11 mouse cellular contexts compared by ENCODE assay signal in the genomic region with DNA sequence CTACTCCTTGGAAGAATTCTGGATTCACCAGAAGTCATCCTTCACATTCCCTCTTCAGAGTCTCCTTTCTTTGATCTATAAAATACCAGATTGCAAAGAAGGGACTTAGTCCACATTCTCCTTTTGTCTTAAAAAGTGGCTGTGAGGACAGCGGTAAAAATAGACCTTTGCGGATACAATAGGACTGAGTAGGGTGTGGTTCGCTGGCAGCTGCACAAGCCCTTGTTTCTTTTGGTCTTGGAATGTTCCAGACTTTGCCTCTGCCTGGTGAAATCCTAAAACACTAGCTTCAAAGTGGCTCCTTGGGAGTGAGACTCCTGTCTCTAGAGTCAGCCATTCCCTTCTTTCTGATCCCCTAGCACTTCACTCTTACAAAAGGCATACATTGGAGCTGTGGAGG. TPM values are rescaled to one million over a fixed set of nuclear protein-coding genes. Genes with fewer than 3 reads are reported as not detected.
A peak's percentile ranks its signal among the peaks of the same experiment; 100 is the strongest.
DNase-seq lines count a peak whose midpoint lies in the region; ATAC-seq and TF ChIP-seq lines count a peak whose summit lies in the region.
"Had no signal": no experiment of that assay in that cellular context is flagged by ENCODE, and none has a peak within 500 bp of the region (broad histone marks: within the 10 kb centered on the region; RNA-seq: fewer than 3 reads in every experiment).

No protein-coding gene starts in this region.

- H3K9me3 ChIP-seq in kidney, embryonic 14.5 days (ENCODE audit: control insufficient read depth, low read length), result no peaks in the 10 kb centered on the region
- H3K9me3 ChIP-seq: embryonic facial prominence, embryonic 15.5 days had no signal

- ATAC-seq in kidney, embryonic 14.5 days (ENCODE audit: low FRiP score, low TSS enrichment), result no peak
- ATAC-seq in CD4-positive, CD25-positive, alpha-beta regulatory T cell, adult 4 months, result no peak

- TF ChIP-seq CTCF in cortical plate, adult 2 months (IDR thresholded peaks at IDR 0.05; ENCODE audit: extremely low read depth, insufficient read depth, low read length), result no peak

- H3K27ac ChIP-seq in kidney, embryonic 14.5 days (ENCODE audit: low read depth, low read length), result no peak overlapping the region
- peak overlapping the region; percentile 73; the same call in 1 of the 2 replicates for H3K27ac ChIP-seq in cortical plate, adult 2 months (ENCODE audit: insufficient read depth, low read length)
- H3K27ac ChIP-seq: embryonic facial prominence, embryonic 15.5 days had no signal

- no peak overlapping the region for H3K4me2 ChIP-seq in kidney, embryonic 14.5 days (replicated peaks; ENCODE audit: low read depth, low read length)
- H3K4me2 ChIP-seq: embryonic facial prominence, embryonic 15.5 days had no signal

- peak; percentile 34 for DNase-seq in kidney, adult 18-20 months
- peak; percentile 51 for DNase-seq in heart, postnatal 4 days
- DNase-seq in lung, postnatal 4 days, result peak; percentile 32 to 50
- no peak for DNase-seq in right cerebral cortex, postnatal 4 days
- no peak for DNase-seq in embryo, embryonic 11 days
- DNase-seq: layer of hippocampus, adult 9-11 months; midbrain, embryonic 14.5 days had no signal

- H3K4me3 ChIP-seq in kidney, embryonic 14.5 days (ENCODE audit: low read length), result no peak overlapping the region
- H3K4me3 ChIP-seq in cortical plate, adult 2 months (ENCODE audit: insufficient read depth, low read length), result no peak overlapping the region
- H3K4me3 ChIP-seq: embryonic facial prominence, embryonic 15.5 days had no signal

- H3K36me3 ChIP-seq in kidney, embryonic 14.5 days (ENCODE audit: control insufficient read depth, insufficient read depth, low read length), result no peaks in the 10 kb centered on the region
- H3K36me3 ChIP-seq: embryonic facial prominence, embryonic 15.5 days had no signal

- WGBS in kidney, embryonic 14.5 days, result 85% methylated on average over 3 of the region's 3 CpGs

- no peak for TF ChIP-seq POLR2A in cortical plate, adult 2 months (IDR thresholded peaks at IDR 0.05; ENCODE audit: extremely low read depth, insufficient read depth, low read length)

- peaks cover 6% of the 10 kb centered on the region; the same call in 1 of the 2 replicates for H3K4me1 ChIP-seq in kidney, embryonic 14.5 days (ENCODE audit: control insufficient read depth, insufficient read depth, low read length)
- H3K4me1 ChIP-seq in cortical plate, adult 2 months (ENCODE audit: control insufficient read depth, insufficient read depth, low read length), result 0 out of 2 replicates have a peak, but pooled peaks cover 1% of the 10 kb centered on the region
- H3K4me1 ChIP-seq: embryonic facial prominence, embryonic 15.5 days had no signal

- no peaks in the 10 kb centered on the region for H3K27me3 ChIP-seq in kidney, embryonic 14.5 days (ENCODE audit: control insufficient read depth, insufficient read depth, low read length)
- H3K27me3 ChIP-seq: embryonic facial prominence, embryonic 15.5 days had no signal

- H3K9ac ChIP-seq in kidney, embryonic 14.5 days (ENCODE audit: low read depth, low read length), result no peak overlapping the region
- H3K9ac ChIP-seq: embryonic facial prominence, embryonic 15.5 days had no signal

RNA-seq across cellular contexts. Expression of a gene that starts 27.4 kb away (rescaled TPM):
- 155 and 212 TPM in 2 replicates for polyA plus RNA-seq in kidney, embryonic 14.5 days (2014; fragmentation: Nextera tagmentation; extraction: Ambion mirVana)
- 48.2 and 49.8 TPM in 2 replicates for polyA plus RNA-seq in cortical plate, adult 2 months (2012; rRNA removed)
- total RNA-seq in heart, postnatal 4 days (2021), result 100 to 1,000 TPM; 201 to 216 TPM
- polyA plus RNA-seq in CD4-positive, CD25-positive, alpha-beta regulatory T cell, adult 4 months (2017; shearing (Covaris generic)), result 100 to 1,000 TPM; 314 to 377 TPM

Comparison
In these comparisons a context has a peak if more than half of its experiments do, and no peak if none do; other contexts are left out.
1. DNase-seq: peak in kidney, adult 18-20 months (single experiment), heart, postnatal 4 days (single experiment) and lung, postnatal 4 days (2 of 2); none in right cerebral cortex, postnatal 4 days (single experiment) and embryo, embryonic 11 days (single experiment).